Mouse (Mus musculus) spleen, postnatal 36 days (tissue): Measurements from ENCODE around the gene Aagab.

Experiments
- DNase-seq, 2 experiments: peaks; one replicate each; pipeline ENCODE4 v3.0.0; 2022; ENCODE audit warnings: low spot score in 2 of 2, mixed read lengths in 1 of 2

Gene Aagab

GRCm38 (mm10) chr9:63606594-63606993, 4.1 kb downstream of the Aagab start:
- no peak for DNase-seq

DNA sequence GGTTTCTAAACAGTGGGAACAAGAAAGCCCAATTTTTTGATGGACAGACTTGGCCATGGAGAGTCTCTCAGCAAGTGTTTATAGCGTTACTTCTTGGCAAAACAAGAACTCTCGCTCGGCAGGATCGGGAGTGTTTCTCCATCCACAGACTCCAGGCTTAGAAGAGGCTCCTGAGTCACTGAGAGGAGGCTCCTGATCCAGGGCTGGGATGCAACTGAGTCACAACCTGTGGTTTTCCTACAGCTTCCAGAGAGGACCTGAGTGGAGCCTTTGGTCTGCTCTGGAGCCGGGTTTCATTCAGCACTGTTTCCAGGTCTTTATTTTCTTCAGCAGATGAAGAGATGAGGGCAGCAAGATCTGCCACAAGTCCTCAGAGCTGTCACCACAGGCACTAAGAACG, 5.5 kb downstream of the Aagab start:
- no peak for DNase-seq

GRCm38 (mm10) chr9:63609246-63609645, 6.8 kb downstream of the Aagab start:
- no peak for DNase-seq

GRCm38 (mm10) chr9:63609776-63610175, 7.3 kb downstream of the Aagab start:
- DNase-seq, result no peak

DNA sequence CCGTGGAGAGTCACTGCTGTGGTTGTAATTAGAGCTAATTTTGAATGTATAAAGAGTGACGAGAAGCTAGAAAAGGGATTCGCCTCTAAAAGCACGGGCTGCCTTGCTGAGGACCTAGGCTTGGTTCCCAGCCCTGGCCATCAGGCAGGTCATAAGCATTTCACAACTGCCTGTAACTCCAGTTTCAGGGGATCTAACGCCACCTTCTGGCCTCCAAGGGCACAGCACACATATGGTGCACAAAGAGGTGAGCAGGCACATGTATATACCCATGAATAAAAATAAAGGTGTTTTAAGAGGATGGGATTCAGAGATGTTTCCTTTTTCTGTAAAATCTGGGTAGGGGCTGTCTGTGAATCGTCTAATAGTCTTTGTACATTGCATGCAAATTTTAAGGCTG, 7.8 kb downstream of the Aagab start:
- DNase-seq, result no peak

GRCm38 (mm10) chr9:63610841-63611366, 8.4 kb downstream of the Aagab start:
- no peak for DNase-seq

GRCm38 (mm10) chr9:63611967-63612366, 9.5 kb downstream of the Aagab start:
- no peak for DNase-seq

DNA sequence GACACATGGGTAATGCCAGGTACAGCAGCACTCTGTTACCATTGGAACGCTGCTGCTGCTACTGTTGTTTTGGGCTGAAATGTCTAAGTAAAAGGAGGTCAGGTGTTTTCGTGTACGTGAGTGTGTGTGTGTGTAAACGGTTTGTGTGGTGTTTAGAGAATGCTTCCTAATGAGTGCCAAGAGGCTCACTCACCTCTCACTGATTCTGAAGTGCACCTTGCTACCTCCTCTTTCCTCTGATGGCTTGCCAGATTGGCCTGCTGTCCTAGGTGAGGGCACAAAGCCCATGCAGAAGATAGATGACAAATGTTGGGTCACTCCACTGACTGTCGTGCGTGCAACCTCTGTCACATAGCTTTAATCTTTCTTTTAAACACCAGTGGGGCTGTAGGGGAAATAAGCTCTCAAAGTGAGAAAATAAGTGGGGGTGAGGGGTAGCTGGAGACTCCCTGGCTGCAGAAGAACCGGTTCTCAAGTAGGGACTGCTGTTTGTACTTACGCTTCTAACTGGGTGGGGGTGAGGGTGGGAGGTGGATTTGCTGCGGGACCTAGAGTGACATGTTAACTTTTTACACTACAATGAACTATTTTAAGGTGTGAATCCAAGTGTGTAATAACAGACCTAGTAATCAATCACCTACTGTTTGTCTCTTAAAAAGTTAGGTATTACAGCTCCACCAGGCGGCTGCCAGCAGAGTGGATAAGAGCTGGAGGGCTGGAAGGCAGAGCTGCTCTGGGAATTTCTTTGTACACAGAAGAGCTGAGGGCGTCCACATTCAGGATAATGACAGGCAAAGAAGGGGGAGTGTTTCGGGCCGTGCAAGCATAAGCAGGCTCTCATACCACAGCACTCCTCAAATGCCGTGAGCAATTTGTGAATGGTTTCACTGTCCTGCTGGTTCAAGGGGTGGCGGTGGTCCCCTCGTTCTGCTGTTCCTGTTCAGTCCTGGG, 10.4 kb downstream of the Aagab start:
- DNase-seq, result no peak

- no peak for DNase-seq
Measured at GRCm38 (mm10) chr9:63613569-63613968, 11.1 kb downstream of the Aagab start.

DNA sequence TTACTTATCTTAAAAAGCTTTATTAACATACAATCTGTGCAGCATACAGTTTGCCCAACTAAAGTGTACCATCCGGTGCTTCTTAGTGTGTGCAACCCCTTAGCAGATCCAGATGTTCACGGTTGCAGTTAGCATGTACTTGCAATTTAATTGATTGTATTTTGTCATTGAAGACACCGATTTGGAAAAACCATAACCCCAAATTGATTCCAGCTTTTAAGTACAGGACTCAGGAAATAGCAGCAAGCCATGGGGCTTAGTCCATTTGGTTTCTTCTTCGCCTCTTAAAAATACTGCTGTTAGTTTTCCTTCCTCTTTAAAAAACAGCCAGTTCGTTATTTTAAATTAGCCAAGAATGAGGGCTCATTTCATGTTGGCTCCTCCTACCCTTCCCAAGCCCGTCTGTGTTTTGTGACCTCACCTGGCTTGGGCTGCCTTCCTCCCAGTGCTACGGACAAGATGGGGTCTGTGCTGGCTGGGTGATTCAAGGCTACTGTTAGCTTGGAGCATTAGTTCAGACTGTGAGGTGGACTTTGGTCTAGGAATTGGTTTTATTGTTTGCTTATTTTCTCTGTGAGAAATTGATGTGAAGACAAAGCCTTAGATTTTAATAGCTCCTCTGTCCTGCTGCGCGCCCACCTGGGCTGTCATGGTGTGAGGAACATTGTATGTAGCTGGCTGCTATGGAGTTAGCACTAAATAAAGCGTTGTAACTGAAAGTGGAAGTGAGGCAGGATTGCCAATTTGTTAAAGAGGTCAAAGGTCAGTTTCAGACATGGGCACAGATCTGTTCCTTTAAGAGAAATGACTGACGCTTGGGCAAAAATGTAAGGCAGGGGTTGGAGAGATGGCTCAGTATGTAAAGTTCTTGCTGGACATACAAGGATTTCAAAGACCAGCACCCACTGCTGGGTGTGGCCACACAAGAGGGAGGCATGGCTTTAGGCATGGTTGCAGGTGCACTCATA, 11.8 kb downstream of the Aagab start:
- DNase-seq, result peak; percentile 12 to 35

DNA sequence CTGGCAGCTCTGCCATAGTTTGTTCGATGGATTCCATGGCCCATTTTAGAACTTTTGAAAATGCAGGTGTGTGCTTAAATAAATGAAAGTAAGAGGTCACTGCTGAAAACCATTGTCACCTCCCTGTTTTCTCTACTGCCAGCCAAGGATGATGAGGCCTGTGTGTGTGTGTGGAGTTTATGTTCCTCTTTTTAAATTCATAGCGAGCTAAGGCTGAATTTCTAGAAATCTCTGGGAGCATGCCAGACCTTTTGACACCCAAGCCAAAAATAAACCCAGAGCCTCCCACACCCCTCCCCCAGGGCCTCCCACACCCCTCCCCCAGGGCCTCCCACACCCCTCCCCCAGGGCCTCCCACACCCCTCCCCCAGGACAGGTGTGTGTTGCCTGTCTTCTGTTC, 15.5 kb downstream of the Aagab start:
- DNase-seq, result no peak

GRCm38 (mm10) chr9:63623895-63624569, 21.6 kb downstream of the Aagab start:
- DNase-seq, result no peak

- no peak for DNase-seq
Measured at GRCm38 (mm10) chr9:63625090-63625756, 22.8 kb downstream of the Aagab start.

GRCm38 (mm10) chr9:63632045-63632444, 29.6 kb downstream of the Aagab start:
- DNase-seq, result no peak

GRCm38 (mm10) chr9:63632924-63633323, 30.5 kb downstream of the Aagab start:
- DNase-seq, result no peak

- DNase-seq, result no peak
Measured at GRCm38 (mm10) chr9:63633334-63633733, 30.9 kb downstream of the Aagab start.

DNA sequence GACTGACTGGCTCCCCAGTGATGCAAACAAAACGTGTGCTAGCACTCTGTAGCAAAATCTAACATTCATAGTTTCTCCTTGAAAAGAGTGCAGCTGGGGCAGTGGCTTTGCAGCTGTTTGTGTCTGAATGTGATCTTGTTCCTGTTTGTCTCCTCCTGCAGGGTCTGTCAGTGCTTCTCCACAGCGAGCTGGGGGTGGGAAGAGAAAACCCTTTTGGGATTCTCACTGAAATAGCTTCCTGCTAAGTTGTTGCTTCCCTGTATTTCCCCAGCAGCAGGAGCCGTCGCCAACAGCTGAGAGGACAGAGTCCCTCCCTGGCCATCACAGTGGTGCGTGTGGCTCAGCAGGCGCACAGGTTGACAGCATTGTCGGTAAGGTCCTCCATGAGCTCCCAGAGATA, 33.7 kb downstream of the Aagab start:
- DNase-seq, result no peak

- DNase-seq, result no peak
Measured at GRCm38 (mm10) chr9:63641983-63642646, 39.7 kb downstream of the Aagab start.

DNA sequence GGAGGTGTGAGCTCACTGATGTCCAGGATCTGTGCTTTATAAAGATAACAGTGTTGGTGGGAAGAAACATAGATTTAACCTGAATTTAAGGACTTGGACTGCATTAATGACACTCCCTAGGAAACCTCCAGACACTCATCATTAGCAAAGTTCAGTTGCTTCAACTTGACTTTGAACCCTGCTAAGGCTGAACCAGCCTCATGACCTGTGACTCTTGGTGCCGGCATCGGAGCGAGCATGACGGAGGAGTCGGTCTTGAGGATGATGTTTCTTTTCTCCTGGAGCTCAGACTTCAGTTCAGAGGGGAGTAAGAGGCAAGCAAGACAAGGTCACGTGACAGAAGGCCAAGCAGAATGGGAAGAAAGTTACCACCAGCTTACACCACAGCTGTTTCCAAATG, 41.6 kb downstream of the Aagab start:
- no peak for DNase-seq

GRCm38 (mm10) chr9:63645084-63645483, 42.6 kb downstream of the Aagab start:
- no peak for DNase-seq
